Mouse (Mus musculus) subcutaneous adipose tissue, adult 2 months (tissue): ENCODE results near the gene Myo5a. TPM values are rescaled to one million over a fixed set of nuclear protein-coding genes. Genes with fewer than 3 reads are reported as not detected.

Experiments used
- polyA plus RNA-seq: library from polyadenylated mRNA; depleted of rRNA; stranded (reverse); fragments of >200 nt; gene quantifications from 2 replicates; pipeline ENCODE4 v1.2.3, GENCODE M21; 2012; ENCODE audit warnings: low replicate concordance; rRNA removed

The Myo5a gene
- polyA plus RNA-seq, result 17.3 and 23.7 TPM in 2 replicates

GRCm38 (mm10) chr9:75070457-75071028, at the start of gene Myo5a:
Myo5a (plus strand) TSS chr9:75071015.

DNA sequence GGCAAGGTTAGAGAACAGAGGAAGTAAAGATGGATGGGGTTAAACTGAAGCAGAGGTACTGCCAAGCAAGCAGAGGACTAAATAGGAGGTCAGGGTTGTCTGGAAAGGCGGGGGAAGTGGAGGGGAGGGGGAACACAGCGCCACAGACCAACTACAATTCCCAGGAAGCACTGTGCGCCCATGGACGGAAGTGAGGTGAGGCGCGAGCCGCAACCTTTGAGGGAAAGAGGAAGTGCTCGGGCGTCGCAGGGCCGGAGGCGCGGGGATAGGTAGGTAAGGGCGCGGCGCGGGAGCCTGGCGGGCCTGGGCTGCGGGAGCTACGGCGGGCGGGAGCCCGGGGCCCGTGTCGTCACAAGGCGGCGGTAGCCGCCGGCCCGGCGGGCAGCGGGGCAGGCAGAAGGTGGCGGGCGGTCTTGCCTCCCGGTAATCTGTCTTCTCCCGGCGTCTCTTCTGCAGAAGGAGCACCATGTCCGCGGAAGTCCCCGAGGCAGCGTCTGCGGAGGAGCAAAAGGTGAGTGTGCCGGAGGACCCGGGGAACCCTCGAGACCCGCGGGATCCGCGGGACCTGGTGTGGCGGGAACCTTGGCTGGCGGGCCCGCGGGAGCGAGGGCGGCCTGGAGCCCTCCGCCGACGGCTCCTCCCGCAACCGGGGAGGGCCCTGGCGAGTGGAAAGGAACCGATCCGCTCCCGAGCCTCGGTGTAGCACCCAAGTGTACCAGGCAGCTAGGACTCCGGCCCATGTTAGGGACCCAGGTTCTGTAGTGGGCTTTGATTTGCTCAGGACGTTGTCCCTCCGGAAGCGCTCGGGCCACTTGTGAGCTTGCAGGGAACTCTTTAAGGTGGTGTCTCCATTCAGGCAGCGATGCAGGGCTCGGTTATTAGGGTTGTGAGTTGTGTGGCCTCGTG, 33.1 kb upstream of the Myo5a start, which contains the start of gene Arpp19:
Gene Arpp19 (plus strand): TSS at position 164 of the 906 bp plus-strand sequence.

GRCm38 (mm10) chr9:75231841-75232746, 161.3 kb downstream of the Myo5a start, which contains the start of gene Myo5c:
Myo5c (plus strand) TSS chr9:75232020.

Other genes starting within 250 kb of the Myo5a start
- 0.03 TPM in 1 of 2 replicates, not detected in the other for gene Onecut1, start 209.1 kb upstream of the Myo5a start, polyA plus RNA-seq
- 19.9 and 31.6 TPM in 2 replicates for gene Fam214a, start 118.1 kb upstream of the Myo5a start, polyA plus RNA-seq
- gene Arpp19, start 33.4 kb upstream of the Myo5a start, polyA plus RNA-seq, result 18.3 and 26.1 TPM in 2 replicates
- 2.7 and 30.9 TPM in 2 replicates for gene Myo5c, start 161.0 kb downstream of the Myo5a start, polyA plus RNA-seq
- gene Gnb5, start 235.3 kb downstream of the Myo5a start, polyA plus RNA-seq, result 48.7 and 65.0 TPM in 2 replicates